ENCODE assay signal across 16 mouse cellular contexts in the genomic region with DNA sequence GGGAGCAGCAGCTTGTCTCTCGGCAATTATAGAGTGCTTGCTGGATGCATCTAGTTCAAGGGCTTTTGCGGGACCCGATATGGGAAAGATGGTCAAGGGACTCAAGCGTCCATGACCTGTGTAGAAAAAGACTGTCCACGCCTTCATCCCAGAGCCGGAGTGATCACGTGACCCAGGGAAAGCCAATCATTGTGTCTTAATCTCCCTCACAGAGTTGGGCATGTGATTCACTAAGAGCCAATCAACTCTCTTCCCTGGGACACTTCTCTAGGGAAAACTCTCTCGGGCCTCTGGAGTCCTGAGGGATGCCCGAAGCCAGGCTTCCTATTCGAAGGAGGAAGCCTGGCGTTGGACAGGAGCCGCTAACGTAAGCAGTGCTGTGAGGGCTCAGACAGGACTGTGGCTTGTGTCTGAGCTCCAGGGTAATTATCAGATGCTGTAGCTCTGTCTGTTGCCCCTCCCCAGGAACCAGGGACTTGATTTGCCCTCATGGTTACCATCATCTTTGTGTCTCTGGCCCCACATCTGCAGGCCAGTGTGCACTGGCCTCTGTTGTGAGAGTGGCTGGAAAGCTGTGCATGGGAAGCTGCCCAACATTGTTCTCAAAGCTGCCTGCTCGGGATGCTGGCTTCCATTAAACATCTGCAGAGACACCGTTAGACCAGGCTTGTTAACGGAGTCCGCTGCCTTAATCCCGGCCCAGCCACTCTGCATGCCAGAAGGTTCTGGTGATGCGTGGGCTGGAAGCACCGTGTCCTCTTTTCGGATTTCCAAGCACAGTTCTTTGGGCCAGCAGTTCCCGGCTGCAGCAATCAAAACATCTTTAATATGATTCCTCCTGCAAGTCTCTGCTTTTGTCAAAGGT. TPM values are rescaled to one million over a fixed set of nuclear protein-coding genes. Genes with fewer than 3 reads are reported as not detected.
A peak's percentile ranks its signal among the peaks of the same experiment; 100 is the strongest.
DNase-seq lines count a peak whose midpoint lies in the region; TF ChIP-seq lines count a peak whose summit lies in the region.
"Had no signal": no experiment of that assay in that cellular context is flagged by ENCODE, and none has a peak within 500 bp of the region (broad histone marks: within the 10 kb centered on the region; RNA-seq: fewer than 3 reads in every experiment).

No protein-coding gene starts in this region.

- H3K27ac ChIP-seq in gastrocnemius, adult 2 months, result peak overlapping the region; percentile 77
- peak overlapping the region; percentile 50; the same call in 1 of the 2 replicates for H3K27ac ChIP-seq in limb, embryonic 10.5 days
- H3K27ac ChIP-seq: embryonic facial prominence, embryonic 13.5 days; hindbrain, embryonic 13.5 days; limb, embryonic 15.5 days; liver, embryonic 15.5 days; macrophage; midbrain, embryonic 12.5 days; neural tube, embryonic 12.5 days had no signal

- no peaks in the 10 kb centered on the region for H3K9me3 ChIP-seq in limb, embryonic 10.5 days (replicated peaks)
- H3K9me3 ChIP-seq: embryonic facial prominence, embryonic 13.5 days; hindbrain, embryonic 13.5 days; limb, embryonic 15.5 days; liver, embryonic 15.5 days; midbrain, embryonic 12.5 days; neural tube, embryonic 12.5 days had no signal

- H3K27me3 ChIP-seq in limb, embryonic 10.5 days (ENCODE audit: low read depth, poor library complexity, severe bottlenecking), result peaks cover 12% of the 10 kb centered on the region
- H3K27me3 ChIP-seq: hindbrain, embryonic 13.5 days; liver, embryonic 15.5 days; midbrain, embryonic 12.5 days; neural tube, embryonic 12.5 days had no signal

- no peak for TF ChIP-seq CTCF in gastrocnemius, adult 2 months (IDR thresholded peaks at IDR 0.05)

- H3K36me3 ChIP-seq in limb, embryonic 10.5 days, result no peaks in the 10 kb centered on the region
- H3K36me3 ChIP-seq: embryonic facial prominence, embryonic 13.5 days; hindbrain, embryonic 13.5 days; limb, embryonic 15.5 days; liver, embryonic 15.5 days; midbrain, embryonic 12.5 days; neural tube, embryonic 12.5 days had no signal

- peak; percentile 67 for DNase-seq in gastrocnemius, adult 2 months
- no peak for DNase-seq in gastrocnemius, postnatal 10 days
- DNase-seq in testis, postnatal 14 days (ENCODE audit: low spot score), result peak; percentile 62
- no peak for DNase-seq in testis, postnatal 10 days (ENCODE audit: low spot score)
- peak; percentile 61 for DNase-seq in WW6 (ENCODE audit: low read depth, low spot score)
- no peak for DNase-seq in limb, embryonic 10.5 days (ENCODE audit: low spot score)
- no peak for DNase-seq in adrenal gland, adult 18-20 months (ENCODE audit: low spot score in 2 of 2)
- no peak for DNase-seq in right cerebral cortex, adult 18-20 months
- DNase-seq: forebrain, postnatal 0 days had no signal

- no peak overlapping the region for H3K4me3 ChIP-seq in gastrocnemius, adult 2 months
- H3K4me3 ChIP-seq in limb, embryonic 10.5 days, result no peak overlapping the region
- H3K4me3 ChIP-seq: embryonic facial prominence, embryonic 13.5 days; hindbrain, embryonic 13.5 days; limb, embryonic 15.5 days; liver, embryonic 15.5 days; midbrain, embryonic 12.5 days; neural tube, embryonic 12.5 days had no signal

- H3K4me1 ChIP-seq in limb, embryonic 10.5 days, result peaks cover 20% of the 10 kb centered on the region
- H3K4me1 ChIP-seq: embryonic facial prominence, embryonic 13.5 days; liver, embryonic 15.5 days; midbrain, embryonic 12.5 days had no signal

- WGBS in limb, embryonic 10.5 days, result 77% methylated on average over 22 of the region's 22 CpGs

- intact Hi-C loops in gastrocnemius, adult 2 months (cut with DNase I), result no loop called here

RNA-seq across cellular contexts. Expression of a gene that starts 9.2 kb away (rescaled TPM):
- total RNA-seq in gastrocnemius, adult 2 months (2021), result 10 to 100 TPM; 21.6 to 36.8 TPM
- 10 to 100 TPM; 38.8 to 50.5 TPM for total RNA-seq in gastrocnemius, postnatal 10 days (2021)
- 0.19 TPM in 1 of 2 replicates, not detected in the other for polyA plus RNA-seq in limb, embryonic 10.5 days (2016; fragmentation: Nextera tagmentation; extraction: Ambion mirVana)
- total RNA-seq in adrenal gland, adult 18-20 months (2021), result 1 to 10 TPM in 1 of 2 experiments, under 1 TPM in 1; 0.73 to 1.5 TPM
- polyA plus RNA-seq: embryonic facial prominence, embryonic 13.5 days; macrophage had no signal

RNA-seq across cellular contexts. Expression of a gene that starts 59.4 kb away (rescaled TPM):
- total RNA-seq in gastrocnemius, adult 2 months (2021), result 1 to 10 TPM; 4.6 to 5.1 TPM
- total RNA-seq in gastrocnemius, postnatal 10 days (2021), result 10 to 100 TPM; 17.6 to 18.6 TPM
- polyA plus RNA-seq in limb, embryonic 10.5 days (2016; fragmentation: Nextera tagmentation; extraction: Ambion mirVana), result 57.5 and 62.0 TPM in 2 replicates
- total RNA-seq in adrenal gland, adult 18-20 months (2021), result 1 to 10 TPM; 4.2 to 5.8 TPM

Comparison
In these comparisons a context has a peak if more than half of its experiments do, and no peak if none do; other contexts are left out.
1. DNase-seq: peak in gastrocnemius, adult 2 months (single experiment), testis, postnatal 14 days (single experiment) and WW6 (single experiment); none in gastrocnemius, postnatal 10 days (single experiment), testis, postnatal 10 days (single experiment), limb, embryonic 10.5 days (single experiment), adrenal gland, adult 18-20 months (0 of 2) and right cerebral cortex, adult 18-20 months (single experiment).
2. RNA of a gene that starts 9.2 kb away (total RNA-seq): 38.8 to 50.5 TPM in gastrocnemius, postnatal 10 days and 21.6 to 36.8 TPM in gastrocnemius, adult 2 months; 0.73 to 1.5 TPM in adrenal gland, adult 18-20 months; every median in the first group is over 4 times any median in the second.